Mouse (Mus musculus) kidney, adult 18-20 months (tissue): ENCODE results near the gene Slc26a6.

Experiments
- DNase-seq: peaks from one replicate; pipeline ENCODE4 v3.0.0; 2021

Slc26a6 gene

DNA sequence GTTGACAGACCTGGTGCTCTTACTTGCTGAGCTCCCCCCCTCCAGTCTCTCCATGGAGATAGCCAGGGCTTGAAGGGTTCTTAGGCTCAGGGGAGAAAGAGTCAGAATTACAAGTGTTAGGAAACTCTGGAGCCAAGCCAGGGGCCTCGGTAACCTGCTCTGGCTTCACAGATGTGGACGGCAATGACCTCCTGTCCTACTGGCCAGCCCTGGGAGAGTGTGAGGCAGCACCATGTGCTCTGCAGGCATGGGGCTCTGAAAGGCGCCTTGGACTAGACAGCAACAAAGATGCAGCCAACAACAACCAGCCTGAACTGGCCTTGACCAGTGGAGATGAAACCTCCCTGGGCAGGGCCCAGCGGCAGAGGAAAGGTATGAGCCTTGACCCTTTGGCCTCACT lies 5.7 kb upstream of the Slc26a6 start:
- peak; percentile 32 for DNase-seq

DNA sequence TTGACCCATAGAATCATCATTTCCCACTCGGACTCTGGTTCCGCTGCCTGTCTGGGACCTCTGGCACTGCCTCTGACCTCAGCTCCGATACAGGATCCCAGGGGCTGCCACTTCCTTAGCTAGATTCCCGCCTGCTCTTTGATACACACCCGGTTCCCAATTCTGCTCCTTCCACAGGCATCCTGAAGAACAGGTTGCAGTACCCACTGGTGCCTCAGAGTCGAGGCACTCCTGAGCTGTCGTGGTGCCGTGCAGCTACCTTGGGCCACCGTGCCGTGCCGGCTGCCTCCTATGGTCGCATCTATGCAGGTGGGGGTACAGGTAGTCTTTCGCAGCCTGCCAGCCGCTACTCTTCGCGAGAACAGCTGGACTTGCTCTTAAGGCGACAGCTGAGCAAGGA lies 4.7 kb upstream of the Slc26a6 start:
- DNase-seq, result no peak

DNA sequence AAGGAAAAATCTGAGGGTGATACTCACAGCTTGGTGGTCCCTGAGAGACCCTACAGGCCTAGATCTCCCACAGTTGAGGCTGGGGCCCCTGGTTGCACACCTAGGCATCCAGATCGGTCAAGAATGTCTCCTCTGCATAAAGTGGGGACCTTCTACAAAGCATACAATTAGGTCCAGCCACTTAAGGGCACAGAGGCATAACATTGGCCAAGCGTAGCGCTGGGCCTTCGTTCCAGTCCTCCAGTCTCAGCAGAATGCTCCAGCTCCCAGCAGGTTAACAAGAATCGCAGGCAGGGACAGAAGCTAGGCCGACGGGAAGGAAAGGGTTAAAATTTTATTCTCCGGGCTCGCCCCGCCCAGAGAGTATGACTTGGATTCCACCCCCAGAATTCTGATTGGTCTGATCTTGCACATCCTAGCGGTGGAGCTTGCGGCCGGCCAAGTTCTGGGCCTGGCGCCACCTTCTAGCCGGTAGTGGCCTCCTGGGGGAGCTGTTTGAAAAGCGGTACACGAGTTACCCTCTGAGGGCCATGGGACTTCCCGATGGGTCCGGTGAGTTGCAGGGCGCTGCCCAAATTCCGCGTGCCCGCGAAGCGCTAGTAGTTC lies 655 bp downstream of the Slc26a6 start:
- DNase-seq, result peak; percentile 92

DNA sequence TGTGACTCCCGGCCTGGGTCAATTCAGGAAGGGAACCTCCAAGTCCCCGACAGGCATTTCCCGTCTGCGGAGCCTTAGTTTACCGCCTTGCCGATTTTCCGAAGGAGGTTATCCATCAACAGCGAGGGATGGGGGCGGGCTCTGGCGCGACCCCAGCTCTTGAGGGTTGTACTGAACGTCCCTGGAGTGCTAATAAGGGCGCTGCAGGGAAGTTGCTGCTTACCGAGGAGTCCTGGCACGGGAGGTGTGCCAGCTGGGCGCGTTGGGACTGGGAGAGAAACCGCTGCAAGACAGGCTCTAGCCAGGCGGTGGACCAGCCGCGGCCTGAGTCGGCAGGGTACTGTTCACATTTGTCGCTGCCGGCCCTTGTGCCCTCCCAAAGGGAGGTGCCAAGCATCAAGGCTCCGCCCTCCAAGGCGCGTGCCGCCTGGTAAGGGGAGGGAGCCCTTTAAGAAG lies 1.2 kb downstream of the Slc26a6 start:
- DNase-seq, result peak; percentile 87

DNA sequence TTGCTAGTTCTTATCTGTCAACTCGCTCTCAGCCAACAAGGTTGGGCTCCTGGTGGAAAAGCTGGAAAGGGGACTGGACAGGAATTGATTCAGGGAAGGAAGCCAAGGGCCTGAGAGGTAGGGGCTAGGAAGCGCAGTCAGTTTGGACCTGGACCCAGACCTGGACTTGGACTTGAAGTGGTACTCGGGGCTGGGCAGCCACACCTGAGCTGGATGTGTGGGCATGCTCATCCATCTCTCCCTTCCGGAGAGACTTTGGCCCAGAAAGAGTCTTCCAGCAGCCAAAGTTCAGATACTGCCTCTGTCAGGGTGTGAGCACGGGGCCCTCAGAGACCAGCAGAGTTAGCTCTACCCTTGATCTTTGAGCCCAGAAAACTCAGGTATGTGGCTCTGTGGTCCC lies 2.3 kb downstream of the Slc26a6 start:
- peak; percentile 35 for DNase-seq

DNA sequence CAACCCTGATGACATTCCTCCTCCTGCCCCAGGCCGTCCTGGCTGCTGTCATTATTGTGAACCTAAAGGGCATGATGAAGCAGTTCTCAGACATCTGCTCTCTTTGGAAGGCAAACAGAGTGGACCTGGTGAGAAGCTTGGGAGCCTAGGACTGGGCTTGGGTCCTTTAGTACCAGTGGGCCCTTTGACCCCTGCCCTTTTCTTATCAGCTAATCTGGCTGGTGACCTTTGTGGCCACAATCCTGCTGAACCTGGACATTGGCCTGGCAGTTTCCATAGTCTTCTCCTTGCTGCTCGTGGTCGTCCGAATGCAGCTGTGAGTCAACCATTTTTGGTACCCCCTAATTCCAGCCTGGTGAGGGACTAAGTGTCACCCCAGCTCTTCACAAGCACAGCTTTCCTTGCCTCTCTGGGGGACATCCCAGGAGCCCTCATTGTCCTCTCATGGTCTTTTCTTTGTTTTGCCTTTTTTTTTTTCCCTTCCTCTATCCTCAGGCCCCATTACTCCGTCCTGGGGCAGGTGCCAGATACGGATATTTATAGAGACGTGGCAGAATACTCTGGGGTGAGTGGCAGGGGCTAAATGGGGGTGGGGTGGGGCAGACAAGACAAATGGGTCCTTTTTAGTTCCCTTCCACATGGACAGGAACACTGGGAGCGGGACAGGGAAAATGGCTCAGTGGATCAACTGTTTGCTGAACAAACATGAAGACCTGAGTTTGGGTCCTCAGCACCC lies 5.9 kb downstream of the Slc26a6 start:
- no peak for DNase-seq

DNA sequence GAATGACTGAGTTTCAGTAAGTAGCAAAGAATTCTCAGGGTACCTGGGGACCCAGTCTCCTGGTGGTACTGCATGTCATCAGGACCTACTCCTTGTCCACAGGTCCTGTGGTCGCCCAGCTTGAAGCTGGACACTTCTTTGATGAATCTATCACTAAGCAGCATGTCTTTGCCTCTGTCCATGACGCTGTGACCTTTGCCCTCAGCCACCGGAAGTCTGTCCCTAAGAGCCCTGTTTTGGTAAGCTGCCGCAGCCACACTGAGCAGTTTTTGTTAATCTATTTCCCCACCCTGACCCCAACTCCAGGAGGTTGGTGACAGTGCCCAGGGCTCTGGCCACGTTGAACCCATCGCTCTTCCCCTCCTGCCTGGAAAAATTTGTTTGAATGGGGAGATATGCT lies 59.2 kb downstream of the Slc26a6 start:
- DNase-seq, result no peak

DNA sequence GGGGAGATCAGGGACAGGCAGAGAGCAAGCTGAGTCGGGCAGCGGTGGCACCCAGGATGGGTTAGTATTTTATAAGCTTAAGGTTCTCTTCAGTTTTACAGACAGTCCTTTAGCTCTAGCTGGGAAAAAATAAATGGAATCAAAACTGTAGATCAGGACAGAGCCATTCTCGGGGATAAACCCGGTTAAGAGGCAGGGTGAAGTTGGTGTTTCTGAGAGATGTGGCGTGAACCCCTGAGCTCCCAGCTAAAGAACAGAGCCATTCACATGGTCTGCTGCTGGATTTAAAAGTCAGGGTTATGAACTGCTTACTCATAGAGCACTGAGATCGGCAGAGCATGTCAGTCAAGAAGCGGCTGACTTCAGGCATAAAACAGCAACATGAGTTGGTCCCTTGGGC lies 60.1 kb downstream of the Slc26a6 start:
- no peak for DNase-seq

DNA sequence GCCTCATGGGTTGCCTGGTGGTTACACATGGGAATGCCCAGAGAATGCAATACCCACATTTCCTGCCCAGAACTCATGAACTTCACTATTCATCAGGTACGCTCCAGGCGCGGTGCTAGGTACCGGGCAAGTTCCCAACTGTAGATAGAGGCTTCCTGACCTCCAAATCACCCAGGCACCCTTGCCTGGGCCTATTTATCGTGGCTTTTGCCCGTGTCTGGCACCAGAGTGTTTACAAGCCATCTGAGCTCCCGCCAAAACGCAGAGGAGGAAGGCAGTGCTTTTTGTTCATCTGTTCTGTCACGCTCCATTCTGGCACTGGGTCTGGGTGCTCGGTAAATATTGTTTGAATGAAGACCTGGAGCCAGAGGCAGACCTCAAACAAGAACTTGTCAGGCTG lies 60.5 kb downstream of the Slc26a6 start:
- no peak for DNase-seq

DNA sequence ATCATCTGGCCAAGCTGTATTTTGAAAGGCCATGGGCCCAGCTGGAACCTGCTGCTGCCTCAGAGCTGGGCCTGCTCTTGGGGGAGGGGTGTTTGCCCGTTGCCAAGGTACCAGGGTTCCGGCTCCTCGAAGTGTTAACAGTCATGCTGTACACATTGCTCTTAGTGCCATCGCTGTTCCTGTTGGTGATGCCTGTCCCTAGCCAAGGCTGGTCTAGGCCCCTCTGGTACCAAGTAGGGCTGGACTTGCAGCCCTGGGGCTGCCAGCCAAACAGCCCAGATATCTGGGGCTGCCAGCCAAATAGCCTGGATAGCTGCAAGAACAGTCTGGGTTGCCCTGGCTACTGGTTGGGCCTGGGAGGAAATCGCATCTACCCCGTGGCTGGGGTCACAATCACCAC lies 61.4 kb downstream of the Slc26a6 start, which contains the start of gene Tmem89:
Tmem89 (plus strand) TSS at position 129 of the 400 bp plus-strand sequence.
- DNase-seq, result no peak

DNA sequence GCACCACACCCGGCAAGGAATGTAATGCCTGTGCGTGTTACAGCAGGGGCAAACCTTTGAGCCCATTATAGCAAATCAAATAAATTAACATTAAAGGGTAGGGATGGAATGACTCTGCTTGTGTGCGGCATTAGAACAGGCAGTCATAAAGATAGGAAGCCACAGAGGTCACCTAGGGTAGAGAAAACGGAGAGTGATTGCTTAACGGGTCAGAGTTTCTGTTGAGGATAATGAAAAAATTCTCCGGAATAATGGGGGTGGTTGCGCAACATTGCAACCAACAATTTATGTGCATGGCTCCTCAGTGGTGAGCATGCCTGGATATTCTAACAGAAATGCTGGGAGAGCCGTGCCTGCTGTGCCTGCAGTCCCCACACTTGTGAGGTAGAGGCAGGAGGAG lies 72.8 kb downstream of the Slc26a6 start:
- DNase-seq, result no peak

DNA sequence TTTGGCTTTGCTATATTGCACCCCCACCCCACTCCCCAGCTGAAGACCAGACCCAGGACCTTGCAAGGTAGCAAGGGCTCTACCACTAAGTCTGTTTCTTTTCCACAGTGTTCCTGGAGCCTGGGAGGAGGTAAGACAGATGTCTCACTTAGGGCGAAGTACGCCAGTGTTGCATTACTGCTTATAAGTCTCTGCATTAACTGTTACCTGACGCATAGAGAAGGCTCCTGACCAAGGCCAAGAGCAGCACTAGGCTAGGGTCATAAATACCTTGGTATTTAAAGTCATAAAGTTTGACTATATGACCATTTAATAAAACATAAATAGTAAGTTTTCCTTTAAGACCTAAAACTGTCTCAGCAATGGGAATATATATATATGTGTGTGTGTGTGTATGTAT lies 75.3 kb downstream of the Slc26a6 start:
- no peak for DNase-seq

DNA sequence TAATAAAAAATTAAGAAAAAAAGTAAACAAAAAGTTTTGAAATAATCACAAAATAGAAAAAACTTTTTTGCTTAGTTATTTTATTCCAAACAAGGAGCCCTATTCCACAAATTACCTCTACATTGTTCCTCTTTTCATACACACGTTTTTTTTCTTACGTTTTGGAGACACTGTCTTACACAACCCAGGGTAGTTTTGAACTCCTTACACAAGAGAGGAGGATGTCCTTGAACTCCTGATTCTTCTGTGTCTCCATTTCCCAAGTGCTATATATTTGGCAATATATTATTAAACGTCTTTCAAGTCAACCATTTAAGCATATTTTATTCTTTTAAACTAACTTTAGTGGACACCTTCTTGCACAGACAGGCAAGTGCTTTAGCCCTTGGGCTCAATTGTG lies 82.9 kb downstream of the Slc26a6 start:
- DNase-seq, result no peak

DNA sequence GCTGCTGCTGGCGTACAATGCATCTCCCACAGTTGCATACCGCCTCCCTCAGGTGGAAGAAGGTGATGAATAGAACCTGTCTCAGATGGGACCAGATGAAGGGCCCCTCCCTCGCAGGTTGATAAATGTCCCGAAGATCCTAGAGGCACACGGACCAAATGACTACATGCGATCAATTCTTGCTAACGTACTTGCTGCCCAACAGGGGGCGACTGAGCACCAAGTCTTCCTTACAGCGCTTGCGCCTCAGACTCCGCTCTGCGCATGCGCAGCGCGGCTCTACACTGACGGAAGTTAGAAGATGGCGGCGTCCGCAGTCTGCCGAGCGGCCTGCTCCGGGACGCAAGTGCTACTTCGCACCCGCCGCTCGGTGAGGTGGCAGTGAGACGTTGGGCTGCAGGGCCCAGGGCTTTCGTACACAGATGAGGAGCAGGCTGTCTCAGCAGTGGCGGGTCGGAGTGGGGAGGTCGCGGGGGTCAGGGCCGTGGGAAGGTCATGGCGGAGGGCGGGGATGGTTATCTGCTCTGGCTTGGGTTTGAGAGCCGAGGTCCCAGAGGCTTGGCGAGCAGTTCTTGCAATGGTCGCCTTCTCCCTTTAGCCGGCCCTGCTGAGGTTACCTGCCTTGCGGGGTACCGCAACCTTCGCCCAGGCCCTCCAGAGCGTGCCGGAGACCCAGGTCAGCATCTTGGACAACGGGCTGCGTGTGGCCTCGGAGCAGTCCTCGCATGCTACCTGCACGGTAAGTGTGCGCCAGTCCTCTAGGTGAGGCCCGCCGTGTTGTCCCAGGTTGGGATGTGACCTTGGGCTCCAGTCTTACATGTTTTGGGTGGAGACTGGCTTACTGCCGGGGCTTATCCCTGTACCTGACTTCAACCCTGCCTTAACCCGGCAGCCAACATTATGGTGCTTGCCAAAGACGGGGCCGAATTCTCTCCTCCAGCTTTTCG lies 83.6 kb downstream of the Slc26a6 start, which contains the start of gene Uqcrc1:
Uqcrc1 (plus strand) TSS at position 216 of the 947 bp plus-strand sequence.
- peak; percentile 95 for DNase-seq

DNA sequence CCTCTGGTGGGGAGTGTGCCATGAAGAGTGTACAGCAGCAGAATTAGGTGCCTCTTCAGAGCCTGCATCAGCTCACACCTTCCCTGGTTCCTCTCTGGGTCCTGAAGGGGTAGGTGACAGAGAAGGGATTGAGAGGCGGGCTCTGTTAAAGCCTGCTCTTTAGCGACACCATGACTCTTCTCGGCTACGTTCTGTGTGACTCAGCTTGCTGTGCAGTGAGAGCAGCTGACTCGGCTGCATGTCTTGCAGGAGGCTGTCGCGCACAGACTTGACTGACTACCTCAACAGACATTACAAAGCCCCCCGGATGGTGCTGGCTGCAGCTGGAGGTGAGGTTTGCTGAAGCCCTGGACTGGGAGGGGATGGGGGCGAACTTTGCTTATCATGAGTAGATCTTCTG lies 92.0 kb downstream of the Slc26a6 start:
- no peak for DNase-seq

DNA sequence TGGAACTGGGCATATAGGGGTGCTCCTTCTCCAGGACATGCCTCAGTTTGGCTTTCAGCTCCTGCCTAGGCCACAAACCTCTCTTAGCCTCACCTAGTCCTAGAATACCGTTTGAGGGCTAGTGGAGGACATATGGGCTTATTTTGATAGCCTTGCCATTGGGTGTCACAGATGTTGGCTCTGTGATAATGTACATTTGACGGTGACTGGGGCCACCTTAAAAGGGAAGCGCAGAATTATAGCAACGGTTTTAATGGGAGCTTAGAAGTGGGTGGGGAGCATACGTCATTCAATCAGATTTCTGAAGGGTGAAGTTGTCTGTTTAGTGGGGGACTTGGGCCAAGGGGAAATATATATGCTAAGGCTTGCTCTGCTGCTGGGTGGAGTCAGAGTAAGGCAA lies 92.5 kb downstream of the Slc26a6 start:
- no peak for DNase-seq

DNA sequence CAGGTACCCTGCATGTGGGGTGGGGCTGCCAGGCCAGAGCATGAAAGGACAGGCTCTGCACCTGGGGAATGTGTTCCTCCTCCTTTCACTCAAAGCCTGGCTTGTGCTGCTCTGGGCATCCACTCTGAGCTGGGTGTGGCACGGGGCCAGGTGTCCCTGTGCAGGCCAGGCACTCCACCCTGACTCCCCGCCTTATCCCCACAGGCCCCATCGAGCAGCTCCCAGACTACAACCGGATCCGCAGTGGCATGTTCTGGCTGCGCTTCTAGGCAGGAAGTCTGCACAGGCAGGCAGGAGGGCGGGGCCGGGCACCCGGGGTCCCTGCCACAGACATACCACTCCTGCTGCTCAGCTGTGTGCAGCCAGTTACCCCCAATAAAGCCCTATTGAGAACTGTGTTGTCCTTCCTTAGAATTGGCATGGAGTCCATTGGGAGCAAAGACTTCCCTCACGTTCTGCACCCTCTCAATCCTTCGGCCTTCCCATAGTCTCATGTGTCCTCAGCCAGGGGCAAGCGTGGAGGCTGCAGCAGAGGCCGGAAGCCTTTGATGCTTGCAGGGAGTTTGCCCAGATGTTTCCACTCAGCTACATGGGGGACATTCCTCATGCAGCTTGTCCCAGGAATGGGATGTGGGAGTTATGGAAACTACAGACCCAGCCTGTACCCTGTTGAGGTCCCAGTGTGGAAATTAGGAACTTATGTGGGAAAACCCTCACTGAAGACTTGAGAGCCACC lies 96.3 kb downstream of the Slc26a6 start:
- peak; percentile 10 for DNase-seq

DNA sequence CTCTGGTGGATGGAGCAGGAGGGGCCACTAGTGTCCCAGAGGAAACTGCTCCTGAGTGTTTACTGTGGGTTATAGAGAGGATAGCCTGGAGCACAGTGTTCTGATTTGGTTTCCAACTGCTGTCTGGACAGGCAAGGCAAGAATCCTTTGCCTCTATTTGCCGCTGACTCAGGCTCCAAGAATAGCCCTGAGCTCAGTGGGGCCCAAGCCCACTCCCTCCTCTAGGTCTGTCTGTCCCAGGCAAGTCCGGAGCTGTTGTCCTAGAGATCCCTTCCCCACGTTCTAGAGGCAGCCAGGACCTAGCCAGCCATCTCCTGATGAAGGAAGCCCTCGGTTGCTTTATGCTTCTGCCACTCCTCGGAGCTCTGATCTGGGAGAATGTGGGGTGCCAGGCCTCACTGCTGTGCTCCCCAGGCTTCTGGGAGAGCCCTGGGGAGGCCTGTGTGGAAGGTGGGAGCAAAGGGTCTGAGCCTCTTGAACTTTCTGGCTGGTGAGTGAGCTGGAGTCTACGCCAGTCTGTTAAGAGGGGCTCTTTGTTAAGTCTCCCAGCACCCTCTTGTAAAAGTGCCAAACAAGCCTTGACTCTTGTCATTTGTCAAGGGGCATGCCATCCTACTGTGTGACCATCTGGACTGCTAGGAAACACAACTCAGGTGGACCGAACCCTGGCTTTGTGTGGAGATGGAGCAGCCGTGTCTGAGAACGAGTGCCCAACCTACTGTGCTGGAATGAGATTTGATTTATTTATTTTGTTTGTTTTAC lies 97.1 kb downstream of the Slc26a6 start:
- no peak for DNase-seq

DNA sequence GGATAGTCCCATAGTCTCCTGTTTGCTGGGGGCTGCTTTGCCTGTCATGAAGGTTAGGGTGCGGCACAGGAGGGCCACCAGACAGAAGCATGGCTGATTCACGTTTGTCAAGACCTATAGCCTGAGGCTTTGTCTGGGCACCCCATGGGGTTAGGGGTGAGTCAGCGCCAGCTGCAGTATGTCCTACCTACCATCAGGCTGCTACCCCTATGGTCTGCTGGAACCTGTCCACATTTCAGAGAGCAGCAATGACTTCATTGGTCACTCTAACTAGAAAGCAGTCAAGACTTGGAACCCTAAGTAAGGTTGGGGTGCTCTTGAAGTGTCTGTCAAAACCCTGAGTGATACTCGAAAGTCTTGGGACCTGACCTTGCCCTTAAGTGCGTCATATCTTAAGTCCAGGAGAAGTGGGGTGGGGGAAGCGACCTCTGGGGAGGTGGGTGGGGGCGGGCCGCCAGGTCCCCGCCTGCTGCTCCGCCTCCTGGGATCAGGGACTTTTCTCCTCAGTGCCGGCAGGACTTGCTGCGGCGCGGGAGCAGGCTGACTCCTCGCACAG lies 100.1 kb downstream of the Slc26a6 start, which contains the start of gene Col7a1:
Col7a1 (plus strand) TSS at position 506 of the 556 bp plus-strand sequence.
- DNase-seq, result no peak

DNA sequence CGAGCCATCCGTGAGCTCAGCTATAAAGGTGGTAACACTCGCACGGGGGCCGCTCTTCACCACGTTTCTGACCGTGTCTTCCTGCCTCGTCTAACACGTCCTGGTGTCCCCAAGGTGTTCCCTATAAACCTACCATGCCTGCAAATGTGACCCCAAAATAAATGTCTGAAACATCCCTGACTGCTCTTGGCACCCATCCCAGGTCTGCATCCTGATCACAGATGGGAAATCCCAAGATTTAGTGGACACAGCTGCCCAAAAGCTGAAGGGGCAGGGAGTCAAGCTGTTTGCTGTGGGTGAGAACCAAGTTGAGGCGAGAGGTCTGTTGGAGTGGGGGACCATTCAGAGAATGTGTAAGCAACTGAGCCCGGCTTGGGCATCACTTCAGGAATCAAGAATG lies 102.2 kb downstream of the Slc26a6 start:
- DNase-seq, result no peak

DNA sequence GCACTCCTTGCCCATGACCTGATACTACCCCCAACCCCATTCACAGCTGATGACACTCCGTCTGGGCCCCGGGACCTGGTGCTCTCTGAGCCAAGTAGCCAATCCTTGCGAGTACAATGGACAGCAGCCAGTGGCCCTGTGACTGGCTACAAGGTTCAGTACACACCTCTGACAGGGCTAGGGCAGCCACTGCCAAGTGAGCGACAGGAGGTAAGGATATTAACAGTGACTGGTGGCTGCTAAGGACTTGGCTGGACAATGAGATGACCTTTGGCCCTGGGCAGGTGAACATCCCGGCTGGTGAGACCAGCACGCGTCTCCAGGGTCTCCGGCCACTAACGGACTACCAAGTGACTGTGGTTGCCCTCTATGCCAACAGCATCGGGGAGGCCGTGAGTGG lies 102.8 kb downstream of the Slc26a6 start:
- peak; percentile 37 for DNase-seq
